Mouse (Mus musculus) thymus, adult 2 months (tissue): ENCODE data around the gene Icam4.

Experiments
- CTCF ChIP-seq: fragments of 200-500 bp; IDR thresholded peaks from 2 replicates; pipeline ENCODE4 v1.5.1; 2012; ENCODE audit warnings: mild to moderate bottlenecking, control low read depth, low read length, moderate library complexity, borderline replicate concordance; ENCODE audit not compliant: control insufficient read depth, poor library complexity, insufficient read depth; ENCODE audit errors: extremely low read depth
- POLR2A ChIP-seq: fragments of 200-500 bp; IDR thresholded peaks from 2 replicates; pipeline ENCODE4 v1.6.1; 2012; ENCODE audit warnings: mild to moderate bottlenecking, low read length, control low read depth, moderate library complexity; ENCODE audit not compliant: control insufficient read depth, poor library complexity, insufficient read depth; ENCODE audit errors: extremely low read depth

- no peak for TF ChIP-seq CTCF
- TF ChIP-seq POLR2A: no peak
These were observed 32.1 kb upstream of the Icam4 start for GRCm38 (mm10) chr9:20997065-20997464.
